Mouse (Mus musculus): ENCODE data around the gene Isca1. TPM values are rescaled to one million over a fixed set of nuclear protein-coding genes. Genes with fewer than 3 reads are reported as not detected.

The Isca1 gene
- polyA plus RNA-seq, 1 experiment from 2014 or later = 126 TPM

GRCm38 (mm10) chr13:59779213-59779612 lies 9.6 kb upstream of the Isca1 start:
- 93% methylated on average over 4 of the region's 4 CpGs for WGBS
- Histone ChIP-seq H3K4me1 (no peaks in the 10 kb centered on the region), H3K9ac (no peak overlapping the region), H3K9me3 (no peaks in the 10 kb centered on the region), H3K27me3 (replicated peaks) (no peaks in the 10 kb centered on the region), H3K4me3 (no peak overlapping the region), H3K4me2 (replicated peaks) (no peak overlapping the region), H3K36me3 (peaks cover 83% of the 10 kb centered on the region), H3K27ac (no peak overlapping the region)
- no peak for ATAC-seq (ENCODE audit: low FRiP score, low read depth)

DNA sequence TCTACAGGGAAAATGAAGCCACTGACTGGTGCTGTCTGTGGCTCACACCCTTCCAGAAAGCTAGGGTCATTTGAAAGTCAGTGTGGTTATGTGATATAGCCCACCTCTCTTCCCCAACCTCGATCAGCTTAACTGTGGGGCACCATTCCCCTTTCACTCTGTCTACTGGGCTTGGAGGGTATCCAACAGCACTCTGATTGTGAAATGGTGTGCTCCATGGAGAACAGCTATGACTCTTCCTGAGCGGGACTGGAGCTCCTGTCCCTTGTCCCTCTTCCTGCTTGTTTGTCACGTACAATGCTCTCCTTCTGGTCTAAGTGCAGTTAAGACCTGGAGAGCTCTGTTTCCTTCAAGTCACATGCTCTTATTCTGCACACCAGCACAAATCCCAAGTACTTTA lies 5.6 kb upstream of the Isca1 start:
- Histone ChIP-seq H3K9me3 (no peaks in the 10 kb centered on the region), H3K27me3 (replicated peaks) (no peaks in the 10 kb centered on the region), H3K27ac (no peak overlapping the region), H3K4me1 (peaks cover 9% of the 10 kb centered on the region; the same call in 1 of the 2 replicates), H3K4me2 (replicated peaks) (no peak overlapping the region), H3K36me3 (peaks cover 51% of the 10 kb centered on the region), H3K9ac (no peak overlapping the region), H3K4me3 (no peak overlapping the region)
- ATAC-seq (ENCODE audit: low FRiP score, low read depth) = no peak
- 92% methylated on average over 3 of the region's 3 CpGs for WGBS

DNA sequence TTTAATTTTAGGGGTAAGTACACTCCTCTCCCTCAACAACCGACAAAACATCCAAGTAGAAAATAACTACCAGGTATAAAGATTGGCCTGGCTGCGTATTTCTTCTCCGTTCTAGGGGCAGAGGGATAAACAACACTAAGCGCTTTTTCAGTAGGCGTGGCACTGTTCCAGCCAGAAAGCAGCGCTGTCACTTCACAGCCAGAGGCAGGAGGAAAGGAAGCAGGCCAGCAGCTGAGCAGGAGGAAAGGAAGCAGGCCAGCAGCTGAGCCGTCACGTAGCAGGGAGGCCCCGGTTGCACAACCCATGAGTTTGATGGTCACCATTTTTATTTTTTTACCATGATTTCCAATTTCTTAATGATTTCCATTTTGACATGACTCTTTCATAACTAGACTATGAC lies 1.6 kb upstream of the Isca1 start:
- no peak for ATAC-seq (ENCODE audit: low FRiP score, low read depth)
- WGBS = 79% methylated on average over 9 of the region's 9 CpGs
- no peak overlapping the region for H3K4me3 ChIP-seq

GRCm38 (mm10) chr13:59770847-59771246 lies 1.2 kb upstream of the Isca1 start:
- WGBS = 78% methylated on average over 9 of the region's 9 CpGs
- peak overlapping the region; percentile 64 for H3K4me2 ChIP-seq (replicated peaks)
- H3K36me3 ChIP-seq = peaks cover 23% of the 10 kb centered on the region
- peak overlapping the region; percentile 77; the same call in 1 of the 2 replicates for H3K9ac ChIP-seq
- no peak for ATAC-seq (ENCODE audit: low FRiP score, low read depth)
- peak overlapping the region; percentile 43 for H3K27ac ChIP-seq
- H3K4me3 ChIP-seq = no peak overlapping the region
- no peaks in the 10 kb centered on the region for H3K9me3 ChIP-seq
- H3K4me1 ChIP-seq = peaks cover 39% of the 10 kb centered on the region
- H3K27me3 ChIP-seq (replicated peaks) = no peaks in the 10 kb centered on the region

More for the DNA sequence above, 1.6 kb upstream of the Isca1 start:
- Histone ChIP-seq H3K9me3 (no peaks in the 10 kb centered on the region), H3K4me1 (peaks cover 35% of the 10 kb centered on the region), H3K4me2 (replicated peaks) (peak overlapping the region; percentile 64; the same call in 1 of the 2 replicates), H3K27me3 (replicated peaks) (no peaks in the 10 kb centered on the region), H3K36me3 (peaks cover 23% of the 10 kb centered on the region), H3K9ac (no peak overlapping the region), H3K27ac (no peak overlapping the region)

- under 1% methylated on average over 28 of the region's 28 CpGs for WGBS
- H3K27ac ChIP-seq = peak overlapping the region; percentile 97
- peak overlapping the region; percentile 77 for H3K9ac ChIP-seq
- peaks cover 20% of the 10 kb centered on the region for H3K36me3 ChIP-seq
- ATAC-seq (ENCODE audit: low FRiP score, low read depth) = peak; percentile 93
- H3K4me2 ChIP-seq (replicated peaks) = peak overlapping the region; percentile 64
- peak overlapping the region; percentile 88 for H3K4me3 ChIP-seq
- no peaks in the 10 kb centered on the region for H3K9me3 ChIP-seq
- no peaks in the 10 kb centered on the region for H3K27me3 ChIP-seq (replicated peaks)
- H3K4me1 ChIP-seq = peaks cover 43% of the 10 kb centered on the region
These were observed 553 bp upstream of the Isca1 start for GRCm38 (mm10) chr13:59770164-59770562.

GRCm38 (mm10) chr13:59768531-59768930 lies 1.1 kb downstream of the Isca1 start:
- Histone ChIP-seq H3K4me3 (peak overlapping the region; percentile 88), H3K4me1 (peaks cover 43% of the 10 kb centered on the region), H3K4me2 (replicated peaks) (peak overlapping the region; percentile 64), H3K27ac (no peak overlapping the region), H3K27me3 (replicated peaks) (no peaks in the 10 kb centered on the region), H3K9me3 (no peaks in the 10 kb centered on the region), H3K36me3 (peaks cover 14% of the 10 kb centered on the region; the same call in 1 of the 2 replicates), H3K9ac (peak overlapping the region; percentile 86)
- 45% methylated on average over 13 of the region's 13 CpGs for WGBS
- no peak for ATAC-seq (ENCODE audit: low FRiP score, low read depth)

GRCm38 (mm10) chr13:59766786-59767515 lies 2.7 kb downstream of the Isca1 start:
- Histone ChIP-seq H3K27me3 (replicated peaks) (no peaks in the 10 kb centered on the region), H3K36me3 (peaks cover 17% of the 10 kb centered on the region), H3K4me3 (no peak overlapping the region), H3K9me3 (no peaks in the 10 kb centered on the region), H3K9ac (0 out of 2 replicates have a peak overlapping the region, but pooled peaks have one; percentile 17), H3K4me2 (replicated peaks) (peak overlapping the region; percentile 64), H3K27ac (no peak overlapping the region), H3K4me1 (peaks cover 43% of the 10 kb centered on the region)
- ATAC-seq (ENCODE audit: low FRiP score, low read depth) = no peak
- 71% methylated on average over 11 of the region's 11 CpGs for WGBS

DNA sequence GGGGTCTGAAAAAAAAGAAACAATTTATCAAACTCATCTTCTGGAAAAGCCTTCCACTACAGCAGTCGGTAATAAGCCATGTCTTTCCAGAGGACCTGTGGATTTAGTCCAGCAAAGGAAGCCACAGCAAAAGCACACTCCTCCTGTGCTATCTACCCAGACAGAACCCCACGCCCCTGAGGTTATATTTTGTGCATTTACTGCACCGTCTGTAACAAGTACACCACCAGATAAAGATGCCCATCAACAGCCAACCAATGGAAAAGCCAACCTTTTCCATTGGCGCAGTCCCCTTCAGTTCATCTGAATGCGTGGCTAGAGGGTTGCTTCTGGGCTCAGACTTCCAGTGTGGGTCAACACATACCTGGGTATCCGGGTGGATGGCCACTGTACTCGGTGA lies 6.8 kb downstream of the Isca1 start:
- Histone ChIP-seq H3K36me3 (peaks cover 53% of the 10 kb centered on the region), H3K27ac (no peak overlapping the region), H3K9me3 (no peaks in the 10 kb centered on the region), H3K4me3 (no peak overlapping the region), H3K4me2 (replicated peaks) (no peak overlapping the region), H3K9ac (no peak overlapping the region), H3K27me3 (replicated peaks) (no peaks in the 10 kb centered on the region), H3K4me1 (peaks cover 23% of the 10 kb centered on the region)
- 95% methylated on average over 7 of the region's 7 CpGs for WGBS
- ATAC-seq (ENCODE audit: low FRiP score, low read depth) = no peak

- Histone ChIP-seq H3K36me3 (peaks cover 56% of the 10 kb centered on the region), H3K9ac (no peak overlapping the region), H3K4me2 (replicated peaks) (no peak overlapping the region), H3K27ac (no peak overlapping the region), H3K4me1 (no peaks in the 10 kb centered on the region), H3K4me3 (no peak overlapping the region), H3K9me3 (no peaks in the 10 kb centered on the region), H3K27me3 (replicated peaks) (no peaks in the 10 kb centered on the region)
- ATAC-seq (ENCODE audit: low FRiP score, low read depth) = no peak
- 90% methylated on average over 7 of the region's 7 CpGs for WGBS
These were observed 12.7 kb downstream of the Isca1 start for GRCm38 (mm10) chr13:59756906-59757305.

GRCm38 (mm10) chr13:59750310-59750709 lies 19.3 kb downstream of the Isca1 start:
- no peak overlapping the region for H3K9ac ChIP-seq
- H3K4me2 ChIP-seq (replicated peaks) = no peak overlapping the region
- H3K27me3 ChIP-seq (replicated peaks) = no peaks in the 10 kb centered on the region
- no peak overlapping the region for H3K4me3 ChIP-seq
- H3K27ac ChIP-seq = no peak overlapping the region
- no peak for ATAC-seq (ENCODE audit: low FRiP score, low read depth)
- peaks cover 6% of the 10 kb centered on the region for H3K36me3 ChIP-seq
- H3K9me3 ChIP-seq = no peaks in the 10 kb centered on the region
- no peaks in the 10 kb centered on the region for H3K4me1 ChIP-seq
- 90% methylated on average over 12 of the region's 12 CpGs for WGBS

GRCm38 (mm10) chr13:59746711-59747110 lies 22.9 kb downstream of the Isca1 start, which contains the start of gene 1700014D04Rik:
1700014D04Rik (minus strand) TSS chr13:59746752.
- WGBS = 88% methylated on average over 9 of the region's 9 CpGs
- H3K36me3 ChIP-seq = no peaks in the 10 kb centered on the region
- H3K9me3 ChIP-seq = no peaks in the 10 kb centered on the region
- no peak for ATAC-seq (ENCODE audit: low FRiP score, low read depth)
- H3K4me1 ChIP-seq = no peaks in the 10 kb centered on the region
- H3K9ac ChIP-seq = no peak within 1 kb of the TSS
- no peaks in the 10 kb centered on the region for H3K27me3 ChIP-seq (replicated peaks)
- H3K4me3 ChIP-seq = no peak within 1 kb of the TSS
- no peak within 1 kb of the TSS for H3K27ac ChIP-seq
- H3K4me2 ChIP-seq (replicated peaks) = no peak within 1 kb of the TSS

DNA sequence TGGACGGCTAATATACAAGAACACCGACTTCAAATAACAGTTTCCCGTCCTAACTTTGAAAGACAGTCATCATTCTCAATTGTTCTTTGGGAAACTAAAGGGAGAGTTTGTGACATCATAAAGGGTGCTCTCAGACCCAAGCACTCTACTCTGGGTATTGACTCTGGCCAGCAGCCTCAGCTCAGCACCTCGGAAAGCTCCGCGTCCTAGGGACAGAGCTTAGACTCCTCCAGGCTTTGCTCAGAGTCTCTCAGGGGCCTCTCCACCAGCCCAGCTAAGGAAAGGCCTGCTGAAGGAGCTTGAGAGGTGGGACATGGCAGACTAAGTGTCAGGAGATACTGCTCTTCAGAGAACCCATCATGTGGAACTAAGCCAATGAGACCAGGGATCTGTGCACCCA lies 23.4 kb downstream of the Isca1 start:
- Histone ChIP-seq H3K9me3 (no peaks in the 10 kb centered on the region), H3K4me3 (no peak overlapping the region), H3K36me3 (no peaks in the 10 kb centered on the region), H3K9ac (no peak overlapping the region), H3K4me2 (replicated peaks) (no peak overlapping the region), H3K27ac (no peak overlapping the region), H3K27me3 (replicated peaks) (no peaks in the 10 kb centered on the region), H3K4me1 (no peaks in the 10 kb centered on the region)
- ATAC-seq (ENCODE audit: low FRiP score, low read depth) = no peak
- 87% methylated on average over 6 of the region's 6 CpGs for WGBS

- Histone ChIP-seq H3K27me3 (replicated peaks) (no peaks in the 10 kb centered on the region), H3K27ac (no peak overlapping the region), H3K36me3 (no peaks in the 10 kb centered on the region), H3K4me2 (replicated peaks) (no peak overlapping the region), H3K4me1 (no peaks in the 10 kb centered on the region), H3K9ac (no peak overlapping the region), H3K4me3 (no peak overlapping the region), H3K9me3 (no peaks in the 10 kb centered on the region)
- ATAC-seq (ENCODE audit: low FRiP score, low read depth) = no peak
- 89% methylated on average over 6 of the region's 6 CpGs for WGBS
These were observed 24.1 kb downstream of the Isca1 start for GRCm38 (mm10) chr13:59745462-59745861.

Measured in neural tube, embryonic 12.5 days (tissue).